Comparison of ENCODE assay signal across 8 mouse cellular contexts in genomic region chr1:155050174-155050573, GRCm38 (mm10). TPM values are rescaled to one million over a fixed set of nuclear protein-coding genes. Genes with fewer than 3 reads are reported as not detected.
DNase-seq lines count a peak whose midpoint lies in the region; ATAC-seq and TF ChIP-seq lines count a peak whose summit lies in the region.

No protein-coding gene starts in this region.

- no peaks in the 10 kb centered on the region for H3K36me3 ChIP-seq in CH12.LX (replicated peaks in 1 of 2; ENCODE audit: control insufficient read depth in 1 of 2, insufficient read depth in 1 of 2, low read length in 1 of 2)
- no peaks in the 10 kb centered on the region for H3K36me3 ChIP-seq in embryonic facial prominence, embryonic 15.5 days
- no peaks in the 10 kb centered on the region for H3K36me3 ChIP-seq in intestine, embryonic 14.5 days (ENCODE audit: control insufficient read depth, insufficient read depth, low read length)
- H3K36me3 ChIP-seq in lung, embryonic 14.5 days (ENCODE audit: insufficient read depth) = no peaks in the 10 kb centered on the region

- peak overlapping the region; percentile 51 for H3K9ac ChIP-seq in CH12.LX (ENCODE audit: insufficient read depth, low read depth)
- no peak overlapping the region for H3K9ac ChIP-seq in embryonic facial prominence, embryonic 15.5 days
- H3K9ac ChIP-seq in intestine, embryonic 14.5 days (ENCODE audit: low read length) = no peak overlapping the region
- no peak overlapping the region for H3K9ac ChIP-seq in lung, embryonic 14.5 days

- H3K4me3 ChIP-seq in gastrocnemius, adult 2 months = no peak overlapping the region
- H3K4me3 ChIP-seq in CH12.LX (replicated peaks in 1 of 3; ENCODE audit: low read depth in 2 of 3, low read length in 2 of 3, poor library complexity in 1 of 3) = peak overlapping the region; percentile 36 to 46 (median 38)
- H3K4me3 ChIP-seq in embryonic facial prominence, embryonic 15.5 days (replicated peaks) = no peak overlapping the region
- H3K4me3 ChIP-seq in intestine, embryonic 14.5 days (ENCODE audit: low read depth, low read length) = no peak overlapping the region
- H3K4me3 ChIP-seq in lung, embryonic 14.5 days (ENCODE audit: low read depth, low read length) = no peak overlapping the region

- peak overlapping the region; percentile 58; the same call in 1 of the 2 replicates for H3K27ac ChIP-seq in gastrocnemius, adult 2 months
- peak overlapping the region; percentile 92 for H3K27ac ChIP-seq in CH12.LX (ENCODE audit: insufficient read depth, low read depth)
- no peak overlapping the region for H3K27ac ChIP-seq in embryonic facial prominence, embryonic 15.5 days (replicated peaks)
- H3K27ac ChIP-seq in intestine, embryonic 14.5 days (ENCODE audit: low read depth) = no peak overlapping the region
- peak overlapping the region; percentile 36; the same call in 1 of the 2 replicates for H3K27ac ChIP-seq in lung, embryonic 14.5 days (ENCODE audit: low read depth)

- WGBS in embryonic facial prominence, embryonic 15.5 days = 48% methylated on average over 5 of the region's 5 CpGs
- WGBS in intestine, embryonic 14.5 days = 48% methylated on average over 5 of the region's 5 CpGs
- 48% methylated on average over 5 of the region's 5 CpGs for WGBS in lung, embryonic 14.5 days

- H3K9me3 ChIP-seq in CH12.LX (replicated peaks; ENCODE audit: low read length) = no peaks in the 10 kb centered on the region
- no peaks in the 10 kb centered on the region for H3K9me3 ChIP-seq in embryonic facial prominence, embryonic 15.5 days (replicated peaks)
- H3K9me3 ChIP-seq in intestine, embryonic 14.5 days (ENCODE audit: control insufficient read depth, low read length) = no peaks in the 10 kb centered on the region
- H3K9me3 ChIP-seq in lung, embryonic 14.5 days (ENCODE audit: low read depth, low read length) = no peaks in the 10 kb centered on the region

- peak; percentile 57 for DNase-seq in gastrocnemius, adult 2 months
- DNase-seq in gastrocnemius, postnatal 10 days = no peak
- DNase-seq in CH12.LX (ENCODE audit: extremely low read depth) = peak; percentile 99
- DNase-seq in intestine, embryonic 14.5 days (ENCODE audit: low spot score) = no peak
- peak; percentile 76 for DNase-seq in lung, embryonic 14.5 days
- peak; percentile 28 to 52 for DNase-seq in spleen, postnatal 14 days (ENCODE audit: low spot score in 2 of 2)
- no peak for DNase-seq in ovary, postnatal 36 days (ENCODE audit: low spot score)

- H3K27me3 ChIP-seq in CH12.LX (replicated peaks) = no peaks in the 10 kb centered on the region
- no peaks in the 10 kb centered on the region for H3K27me3 ChIP-seq in embryonic facial prominence, embryonic 15.5 days
- no peaks in the 10 kb centered on the region for H3K27me3 ChIP-seq in intestine, embryonic 14.5 days (replicated peaks; ENCODE audit: control insufficient read depth, insufficient read depth, low read length)
- no peaks in the 10 kb centered on the region for H3K27me3 ChIP-seq in lung, embryonic 14.5 days (ENCODE audit: insufficient read depth, low read length)

- intact Hi-C loops in gastrocnemius, adult 2 months (cut with DNase I) = loop anchor here (2.0 to 10.0 kb wide), 2 partner anchors 49 to 485 kb away; partner anchors contain the start of gene Ier5

- H3K79me2 ChIP-seq in CH12.LX (replicated peaks; ENCODE audit: control insufficient read depth, extremely low read depth, insufficient read depth, poor library complexity, severe bottlenecking) = no peaks in the 10 kb centered on the region; the same call in 1 of the 2 replicates

- in situ Hi-C loops in CH12.LX (cut with MboI; ENCODE audit: low pct_ligation_motif_present, low pct_unique_long_range_greater_than_20kb, low sequenced_read_pairs) = loop anchor here (5.0 kb wide), 2 partner anchors 37 to 87 kb away; no protein-coding TSS in a partner anchor

- TF ChIP-seq RAD21 in CH12.LX (IDR thresholded peaks at IDR 0.05; ENCODE audit: low read depth, low read length) = peak; percentile 46

- H3K4me1 ChIP-seq in CH12.LX (ENCODE audit: control insufficient read depth in 1 of 2, insufficient read depth in 2 of 2) = peaks cover 25 to 54% of the 10 kb centered on the region in 2 experiments
- peaks cover 55% of the 10 kb centered on the region for H3K4me1 ChIP-seq in embryonic facial prominence, embryonic 15.5 days
- H3K4me1 ChIP-seq in intestine, embryonic 14.5 days (replicated peaks; ENCODE audit: control insufficient read depth, insufficient read depth, low read length) = peaks cover 23% of the 10 kb centered on the region
- peaks cover 45% of the 10 kb centered on the region for H3K4me1 ChIP-seq in lung, embryonic 14.5 days (ENCODE audit: insufficient read depth)

- 0 out of 2 replicates have a peak, but pooled peaks have one; percentile 45 for ATAC-seq in embryonic facial prominence, embryonic 15.5 days (ENCODE audit: insufficient number of reproducible peaks, low FRiP score, low TSS enrichment, low read depth)
- 0 out of 2 replicates have a peak, but pooled peaks have one; percentile 36 for ATAC-seq in intestine, embryonic 14.5 days (replicated peaks; ENCODE audit: low FRiP score, low TSS enrichment, low read depth)
- peak; percentile 19; the same call in 1 of the 2 replicates for ATAC-seq in lung, embryonic 14.5 days (ENCODE audit: insufficient read depth)

- peak; percentile 79 for TF ChIP-seq POLR2A in CH12.LX (IDR thresholded peaks at IDR 0.05; ENCODE audit: low read depth, low read length)

- TF ChIP-seq CTCF in gastrocnemius, adult 2 months (IDR thresholded peaks at IDR 0.05) = no peak
- TF ChIP-seq CTCF in CH12.LX (conservative IDR thresholded peaks at IDR 0.05 in 1 of 2, IDR thresholded peaks at IDR 0.05 in 1 of 2; ENCODE audit: low read depth in 2 of 2, low read length in 2 of 2) = no peak
- no peak for TF ChIP-seq CTCF in lung, embryonic 14.5 days (IDR thresholded peaks at IDR 0.05; ENCODE audit: low read depth)

- H3K4me2 ChIP-seq in CH12.LX (ENCODE audit: insufficient read depth, low read depth, poor library complexity, severe bottlenecking) = peak overlapping the region; percentile 88
- no peak overlapping the region for H3K4me2 ChIP-seq in embryonic facial prominence, embryonic 15.5 days (replicated peaks)
- no peak overlapping the region for H3K4me2 ChIP-seq in intestine, embryonic 14.5 days (ENCODE audit: low read length)
- H3K4me2 ChIP-seq in lung, embryonic 14.5 days = no peak overlapping the region

- dilution Hi-C loops in CH12.LX (cut with MboI; ENCODE audit: extremely low pct_ligation_motif_present, extremely low pct_unique_long_range_greater_than_20kb, low sequenced_read_pairs) = no loop called here

- peak; percentile 92 for TF ChIP-seq EP300 in CH12.LX (IDR thresholded peaks at IDR 0.05; ENCODE audit: low read length)

TF ChIP-seq in CH12.LX, 34 proteins besides CTCF, POLR2A, EP300 and RAD21 (continues in another document):
- peak; percentile 76 for TF ChIP-seq ELF1 (IDR thresholded peaks at IDR 0.05; ENCODE audit: low read depth, low read length)
- peak; percentile 28; the same call in 1 of the 2 replicates for TF ChIP-seq ZKSCAN1 (IDR thresholded peaks at IDR 0.05; ENCODE audit: borderline replicate concordance, low read depth, low read length)
- no peak for TF ChIP-seq E2F4 (IDR thresholded peaks at IDR 0.05; ENCODE audit: insufficient replicate concordance, low read depth, low read length)
- peak; percentile 98 for TF ChIP-seq IRF4 (IDR thresholded peaks at IDR 0.05; ENCODE audit: low read depth, low read length)
- peak; percentile 57; the same call in 1 of the 2 replicates for TF ChIP-seq POLR2AphosphoS2 (IDR thresholded peaks at IDR 0.05; ENCODE audit: low read depth, low read length)
- peak; percentile 100 for TF ChIP-seq ETS1 (conservative IDR thresholded peaks at IDR 0.05; ENCODE audit: low read depth, low read length)
- TF ChIP-seq NELFE (IDR thresholded peaks at IDR 0.05; ENCODE audit: low read depth, low read length) = peak; percentile 93
- TF ChIP-seq RCOR1 (conservative IDR thresholded peaks at IDR 0.05; ENCODE audit: low read depth, low read length) = peak; percentile 85
- peak; percentile 94 for TF ChIP-seq BHLHE40 (IDR thresholded peaks at IDR 0.05; ENCODE audit: low read depth, low read length)
- TF ChIP-seq CHD1 (IDR thresholded peaks at IDR 0.05; ENCODE audit: low read depth, low read length) = peak; percentile 75
- 0 out of 2 replicates have a peak, but pooled peaks have one; percentile 45 for TF ChIP-seq MYC (IDR thresholded peaks at IDR 0.05; ENCODE audit: low read depth, low read length)
- TF ChIP-seq CHD2 (IDR thresholded peaks at IDR 0.05; ENCODE audit: low read length) = peak; percentile 98
- TF ChIP-seq NRF1 (IDR thresholded peaks at IDR 0.05; ENCODE audit: low read depth, low read length) = 0 out of 2 replicates have a peak, but pooled peaks have one; percentile 43
- TF ChIP-seq GABPA (IDR thresholded peaks at IDR 0.05; ENCODE audit: insufficient replicate concordance, low read depth, low read length) = peak; percentile 9; the same call in 1 of the 2 replicates
- TF ChIP-seq MAX (IDR thresholded peaks at IDR 0.05; ENCODE audit: low read length) = peak; percentile 84
- TF ChIP-seq MAFK (IDR thresholded peaks at IDR 0.05; ENCODE audit: insufficient replicate concordance, low read length) = peak; percentile 91
- TF ChIP-seq USF2 (conservative IDR thresholded peaks at IDR 0.05; ENCODE audit: low read depth, low read length) = no peak
- TF ChIP-seq MAZ (IDR thresholded peaks at IDR 0.05; ENCODE audit: low read depth, low read length) = peak; percentile 98
- TF ChIP-seq KAT2A (IDR thresholded peaks at IDR 0.05; ENCODE audit: insufficient replicate concordance, low read length) = 0 out of 2 replicates have a peak, but pooled peaks have one; percentile 67
- no peak for TF ChIP-seq USF1 (IDR thresholded peaks at IDR 0.05; ENCODE audit: low read depth, low read length)
- peak; percentile 95 for TF ChIP-seq SIN3A (IDR thresholded peaks at IDR 0.05; ENCODE audit: low read length)
- TF ChIP-seq HCFC1 (IDR thresholded peaks at IDR 0.05; ENCODE audit: low read depth, low read length) = peak; percentile 68
- TF ChIP-seq ZMIZ1 (IDR thresholded peaks at IDR 0.05; ENCODE audit: low read depth, low read length) = peak; percentile 84
- peak; percentile 96 for TF ChIP-seq TCF12 (IDR thresholded peaks at IDR 0.05; ENCODE audit: low read depth, low read length)
- peak; percentile 95 for TF ChIP-seq JUND (conservative IDR thresholded peaks at IDR 0.05; ENCODE audit: low read depth, low read length)

RNA-seq across cellular contexts. Expression of gene Ier5, which starts 49.3 kb away (rescaled TPM):
- 1 to 10 TPM; 4.6 to 4.7 TPM for total RNA-seq in gastrocnemius, adult 2 months (2021)
- total RNA-seq in gastrocnemius, postnatal 10 days (2021) = 1 to 10 TPM; 5.8 to 9.1 TPM
- total RNA-seq in CH12.LX (2012; rRNA removed) (53.0 and 59.3 TPM in 2 replicates), CH12.LX (2014; rRNA removed) (47.7 and 54.2 TPM in 2 replicates)
- polyA plus RNA-seq in CH12.LX (2012; ENCODE audit: insufficient read length, low read depth) = 58.8 and 59.7 TPM in 2 replicates
- polyA plus RNA-seq in embryonic facial prominence, embryonic 15.5 days (2015; fragmentation: Nextera tagmentation; extraction: Ambion mirVana) = 10.4 and 10.8 TPM in 2 replicates
- polyA plus RNA-seq in intestine, embryonic 14.5 days (2014; fragmentation: Nextera tagmentation; extraction: Ambion mirVana) = 6.0 and 6.7 TPM in 2 replicates
- 14.6 and 15.1 TPM in 2 replicates for polyA plus RNA-seq in lung, embryonic 14.5 days (2014; fragmentation: Nextera tagmentation; extraction: Ambion mirVana)

Comparison
In these comparisons a context has a peak if more than half of its experiments do, and no peak if none do; other contexts are left out.
1. DNase-seq: peak in gastrocnemius, adult 2 months (single experiment), CH12.LX (single experiment), lung, embryonic 14.5 days (single experiment) and spleen, postnatal 14 days (2 of 2); none in gastrocnemius, postnatal 10 days (single experiment), intestine, embryonic 14.5 days (single experiment) and ovary, postnatal 36 days (single experiment).
2. H3K27ac ChIP-seq: peak in gastrocnemius, adult 2 months (single experiment), CH12.LX (single experiment) and lung, embryonic 14.5 days (single experiment); none in embryonic facial prominence, embryonic 15.5 days (single experiment) and intestine, embryonic 14.5 days (single experiment).
3. H3K4me3 ChIP-seq: peak in CH12.LX (3 of 3); none in gastrocnemius, adult 2 months (single experiment), embryonic facial prominence, embryonic 15.5 days (single experiment), intestine, embryonic 14.5 days (single experiment) and lung, embryonic 14.5 days (single experiment).
4. Peak in every context shown above with its lines, with median percentiles within 50 percentile points of each other: ATAC-seq.